Mouse (Mus musculus): ENCODE measurements around the gene Rhbdl1. TPM values are rescaled to one million over a fixed set of nuclear protein-coding genes. Genes with fewer than 3 reads are reported as not detected.

Gene Rhbdl1
- total RNA-seq, 1 experiment from 2014 or later, result 1.5 TPM

Other genes with a start within 250 kb of the Rhbdl1 start
- gene Gng13, start 120.1 kb downstream of the Rhbdl1 start, total RNA-seq (2017), result not detected in 2 replicates
- gene Chtf18, start 109.9 kb downstream of the Rhbdl1 start, total RNA-seq (2017), result 1.5 and 2.3 TPM in 2 replicates
- gene Rpusd1, start 109.6 kb downstream of the Rhbdl1 start, total RNA-seq (2017), result 1.7 and 2.2 TPM in 2 replicates
- not detected in 2 replicates for gene Mslnl, start 101.3 kb downstream of the Rhbdl1 start, total RNA-seq (2017)
- 1.6 TPM in 1 of 2 replicates, not detected in the other for gene Msln, start 82.9 kb downstream of the Rhbdl1 start, total RNA-seq (2017)
- 36.2 and 41.3 TPM in 2 replicates for gene Narfl, start 63.5 kb downstream of the Rhbdl1 start, total RNA-seq (2017)
- 21.5 and 24.7 TPM in 2 replicates for gene Haghl, start 51.6 kb downstream of the Rhbdl1 start, total RNA-seq (2017)
- 0.25 TPM in 1 of 2 replicates, not detected in the other for gene Ccdc78, start 50.7 kb downstream of the Rhbdl1 start, total RNA-seq (2017)
- 23.6 and 33.3 TPM in 2 replicates for gene Fam173a, start 44.4 kb downstream of the Rhbdl1 start, total RNA-seq (2017)
- not detected in 2 replicates for gene AC134908.4, start 41.6 kb downstream of the Rhbdl1 start, total RNA-seq (2017)
- 3.5 and 4.4 TPM in 2 replicates for gene Metrn, start 40.2 kb downstream of the Rhbdl1 start, total RNA-seq (2017)
- not detected in 2 replicates for gene Fbxl16, start 28.2 kb downstream of the Rhbdl1 start, total RNA-seq (2017)
- gene Wdr24, start 13.7 kb downstream of the Rhbdl1 start, total RNA-seq (2017), result 12.9 and 13.4 TPM in 2 replicates
- 10.9 and 11.0 TPM in 2 replicates for gene Jmjd8, start 8.4 kb downstream of the Rhbdl1 start, total RNA-seq (2017)
- gene Stub1, start 3.9 kb downstream of the Rhbdl1 start, total RNA-seq (2017), result 74.8 and 79.7 TPM in 2 replicates
- 3.4 and 5.6 TPM in 2 replicates for gene Gm20683, start 4.5 kb upstream of the Rhbdl1 start, total RNA-seq (2017)
- 34.6 and 37.0 TPM in 2 replicates for gene Rhot2, start 7.6 kb upstream of the Rhbdl1 start, total RNA-seq (2017)
- gene Wdr90, start 24.2 kb upstream of the Rhbdl1 start, total RNA-seq (2017), result 7.4 and 8.4 TPM in 2 replicates
- 1.2 TPM in 1 of 2 replicates, not detected in the other for gene Mcrip2, start 31.5 kb upstream of the Rhbdl1 start, total RNA-seq (2017)
- 5.8 and 7.1 TPM in 2 replicates for gene Mettl26, start 37.8 kb upstream of the Rhbdl1 start, total RNA-seq (2017)
- gene Wfikkn1, start 43.6 kb upstream of the Rhbdl1 start, total RNA-seq (2017), result 2.0 and 3.0 TPM in 2 replicates
- 6.5 and 7.8 TPM in 2 replicates for gene Rab40c, start 82.4 kb upstream of the Rhbdl1 start, total RNA-seq (2017)
- gene Pigq, start 107.6 kb upstream of the Rhbdl1 start, total RNA-seq (2017), result 23.3 and 28.6 TPM in 2 replicates
- gene Nhlrc4, start 107.7 kb upstream of the Rhbdl1 start, total RNA-seq (2017), result not detected in 2 replicates
- gene A930017K11Rik, start 115.3 kb upstream of the Rhbdl1 start, total RNA-seq (2017), result not detected in 2 replicates
- gene Capn15, start 148.5 kb upstream of the Rhbdl1 start, total RNA-seq (2017), result 9.2 and 10.2 TPM in 2 replicates
- gene Rab11fip3, start 232.3 kb upstream of the Rhbdl1 start, total RNA-seq (2017), result 2.8 and 3.7 TPM in 2 replicates

Data from neutrophil, adult 5-6 weeks (primary cell).